Mouse (Mus musculus) right cerebral cortex, postnatal 36 days (tissue): ENCODE results near the gene Cisd2.

ENCODE experiments used
- DNase-seq, 2 experiments: peaks; one replicate each; pipeline ENCODE4 v3.0.0; 2022; ENCODE audit warnings: low spot score in 2 of 2, mixed read lengths in 1 of 2

The Cisd2 gene

DNA sequence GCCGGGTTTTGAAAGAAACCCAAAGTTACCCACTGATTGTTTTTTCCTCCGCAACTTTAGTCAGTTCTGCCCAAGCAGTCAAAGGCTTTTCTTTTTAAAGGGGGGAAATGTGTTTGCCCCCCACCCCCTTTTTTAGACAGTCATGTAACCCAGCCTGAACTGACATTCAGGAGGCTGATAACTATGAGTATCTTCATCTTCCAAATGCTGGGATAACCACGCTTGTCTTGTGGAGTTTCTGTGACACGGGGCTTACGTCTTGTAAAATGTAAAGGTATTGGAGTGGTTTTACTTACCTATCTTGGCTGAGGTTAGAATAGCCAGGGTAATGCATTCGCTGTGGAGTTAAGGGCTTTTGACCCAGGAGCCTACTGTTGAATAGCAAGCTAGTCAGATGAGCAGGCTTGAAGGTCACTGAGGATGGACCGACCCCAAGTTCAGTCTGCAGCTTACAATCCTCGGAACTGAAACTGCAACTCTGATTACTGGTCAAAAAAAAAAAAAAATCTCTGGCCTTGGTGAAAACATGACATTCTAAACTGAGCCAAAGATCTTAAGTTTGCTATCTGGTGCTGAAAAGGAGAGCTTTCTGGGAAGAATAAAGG lies at the start of gene Cisd2:
Gene Cisd2, minus strand, starts transcription at position 318 of the 605 bp plus-strand sequence.
- no peak for DNase-seq

DNA sequence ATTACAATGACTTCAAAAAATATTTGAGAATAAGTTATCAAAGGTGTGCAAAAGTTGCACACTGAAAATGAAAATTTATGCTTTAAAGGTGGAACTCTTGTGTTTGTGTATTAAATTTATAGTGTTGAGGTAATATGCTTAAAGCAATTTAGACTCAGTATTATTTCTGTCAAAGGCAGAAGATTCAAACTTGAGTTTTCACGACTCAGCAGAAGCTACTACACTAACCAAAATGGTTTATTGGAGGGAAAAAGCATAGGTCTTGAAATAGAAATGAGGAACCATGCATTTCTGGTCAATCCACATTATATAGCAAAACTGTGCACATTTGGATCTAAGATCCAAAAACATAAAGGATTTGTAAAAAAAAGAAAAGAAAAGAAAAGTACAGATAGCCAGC lies 47.1 kb upstream of the Cisd2 start:
- DNase-seq, result no peak

DNA sequence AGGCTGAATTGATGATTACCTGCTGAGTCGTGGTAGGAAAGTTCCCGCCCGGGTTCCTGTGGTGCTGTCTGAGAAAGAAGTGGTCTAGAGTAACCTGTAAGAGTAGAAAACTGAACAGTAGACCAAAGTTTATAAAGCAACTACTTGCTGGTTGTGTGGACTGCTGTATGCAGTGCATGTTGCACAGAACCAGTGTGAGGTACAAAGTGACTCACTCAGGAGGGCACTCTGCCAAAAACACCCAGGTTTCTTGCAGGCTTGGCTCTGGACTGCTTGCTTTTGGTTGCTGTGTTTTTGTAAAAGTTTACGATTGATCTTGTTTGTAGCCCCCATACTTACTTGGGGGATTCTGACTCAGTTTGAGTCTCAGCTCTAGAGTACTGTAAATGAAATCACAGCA lies 46.2 kb upstream of the Cisd2 start:
- peak; percentile 65 to 69 for DNase-seq

DNA sequence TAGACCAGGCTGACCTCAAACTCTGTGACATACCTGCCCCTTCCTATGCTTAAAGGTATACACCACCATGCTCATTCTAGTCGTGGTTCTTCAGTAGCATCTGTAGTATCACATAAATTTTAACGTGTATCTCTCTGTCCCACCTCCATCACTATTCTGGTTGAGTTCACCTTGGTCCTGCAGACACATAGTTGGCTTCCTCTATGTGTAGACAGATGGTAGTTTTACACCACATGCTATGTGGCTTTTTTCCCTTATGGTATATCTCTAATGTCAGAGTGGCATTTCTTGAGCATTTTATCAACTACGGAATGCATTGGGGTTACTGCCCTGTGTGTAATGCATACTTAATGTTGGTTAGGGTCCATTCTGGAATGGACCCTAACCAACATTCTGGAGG lies 45.4 kb upstream of the Cisd2 start:
- DNase-seq, result no peak

DNA sequence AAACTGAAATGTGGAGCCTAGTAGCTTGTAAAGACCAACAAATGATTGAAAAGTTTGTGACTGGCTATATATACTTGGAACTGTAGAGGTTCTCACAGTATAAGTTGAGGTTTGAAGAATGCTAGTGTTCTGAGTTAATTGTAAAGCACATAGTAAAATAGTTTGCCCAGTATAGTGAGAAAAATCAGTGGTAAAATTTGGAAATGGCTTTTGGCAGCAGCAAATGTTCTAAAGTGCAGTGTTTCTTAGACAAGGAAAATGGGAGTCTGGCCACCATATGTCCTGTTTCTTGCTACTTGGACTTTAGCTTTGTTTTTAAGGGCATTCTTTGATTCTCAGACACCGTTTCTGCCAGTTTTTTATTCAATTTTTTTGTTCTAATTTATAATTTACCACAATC lies 44.7 kb upstream of the Cisd2 start:
- no peak for DNase-seq

DNA sequence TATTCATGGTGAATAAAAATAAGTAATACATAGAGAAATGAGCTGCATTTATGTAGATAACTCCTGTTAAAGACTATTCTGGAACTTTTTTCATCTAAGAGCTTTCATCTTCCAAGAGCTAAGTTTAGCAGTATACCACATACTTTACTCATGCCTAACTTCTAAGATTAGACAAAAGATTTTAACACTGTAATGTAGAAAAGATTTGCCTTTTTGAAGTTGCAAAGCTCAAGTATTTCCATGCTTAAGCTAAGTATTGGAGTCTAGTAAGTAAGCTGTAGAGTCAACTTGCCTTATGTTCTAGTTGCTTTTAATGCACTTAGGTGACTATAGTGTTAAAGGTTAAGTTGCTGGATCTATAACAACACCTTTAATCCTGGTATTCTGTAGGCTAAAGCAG lies 35.3 kb upstream of the Cisd2 start:
- no peak for DNase-seq

DNA sequence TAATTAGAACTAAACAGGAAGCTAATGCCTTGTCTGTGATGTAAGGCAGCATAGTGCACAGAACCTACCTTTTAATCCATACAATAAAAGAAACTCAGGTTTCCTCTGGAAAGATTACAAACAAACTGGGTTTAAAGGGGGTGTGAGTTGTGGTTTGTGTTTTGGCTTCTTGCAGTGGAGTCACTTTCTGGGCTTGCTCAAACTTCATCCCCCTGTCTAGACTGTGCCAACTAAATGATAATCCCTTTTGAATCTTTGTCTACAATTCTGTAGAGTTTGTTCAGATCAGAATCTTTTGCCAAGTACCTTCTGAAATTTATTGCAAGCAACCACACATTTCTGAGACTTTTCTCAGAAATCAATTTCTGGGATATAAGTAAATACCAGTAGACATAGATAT lies 21.2 kb upstream of the Cisd2 start:
- no peak for DNase-seq

DNA sequence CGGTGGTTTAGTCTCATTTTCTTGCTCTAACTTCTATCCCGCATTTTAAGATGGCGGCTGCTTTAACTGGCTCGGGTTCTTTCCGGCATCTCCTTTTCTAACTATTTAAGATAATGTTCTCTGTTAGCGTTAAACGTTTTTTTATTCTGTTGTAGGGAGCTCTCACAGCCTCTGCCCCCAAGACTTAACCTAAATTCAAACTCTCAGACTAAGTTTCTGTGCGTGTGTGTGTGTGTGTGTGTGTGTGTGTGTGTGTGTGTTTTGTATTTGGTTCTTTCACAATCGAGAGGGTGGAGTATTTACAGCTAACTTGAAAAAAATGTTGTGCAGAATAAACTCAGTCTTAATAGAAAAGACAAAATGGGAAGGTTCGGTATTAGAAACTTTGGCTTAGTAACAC lies 16.9 kb upstream of the Cisd2 start:
- DNase-seq, result no peak

DNA sequence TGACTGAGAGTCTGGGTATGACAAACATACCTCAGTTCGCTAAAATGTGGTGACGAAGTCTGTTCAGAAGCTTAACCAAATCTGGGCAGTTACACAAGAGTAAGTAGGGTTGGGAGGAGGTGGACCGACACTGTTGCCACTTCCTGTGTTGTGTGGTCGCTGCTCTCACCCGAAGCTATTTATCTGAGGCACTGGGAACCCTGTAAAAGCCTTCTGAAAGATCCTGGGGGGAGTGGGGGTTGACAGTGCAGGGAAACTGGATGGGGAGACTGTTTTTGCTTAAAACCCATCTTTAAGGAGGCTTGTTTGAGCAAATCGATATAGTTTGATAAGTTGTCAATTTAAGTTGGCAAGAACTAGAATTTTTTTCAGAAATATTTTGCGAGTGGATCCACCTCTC lies 16.5 kb upstream of the Cisd2 start:
- no peak for DNase-seq

DNA sequence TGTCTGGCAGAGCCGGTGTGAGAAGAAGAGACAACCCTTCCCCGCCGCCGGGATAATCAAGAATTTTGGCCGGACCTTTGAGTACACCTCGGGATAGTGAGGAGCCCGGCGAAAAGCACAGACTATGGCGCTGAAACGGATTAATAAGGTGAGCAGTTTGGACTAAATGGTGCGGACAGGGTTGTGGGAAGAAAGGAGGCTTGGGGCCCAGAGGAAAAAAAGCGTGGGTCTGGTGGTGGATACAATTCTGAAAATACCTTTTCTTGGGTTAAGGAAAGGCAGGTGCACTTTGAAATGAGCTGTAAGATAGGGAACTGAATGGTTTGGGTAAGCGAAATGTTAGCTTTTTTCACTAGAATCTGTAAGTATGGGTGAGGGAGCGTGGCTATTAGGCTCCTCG lies 15.9 kb upstream of the Cisd2 start:
- DNase-seq, result no peak

DNA sequence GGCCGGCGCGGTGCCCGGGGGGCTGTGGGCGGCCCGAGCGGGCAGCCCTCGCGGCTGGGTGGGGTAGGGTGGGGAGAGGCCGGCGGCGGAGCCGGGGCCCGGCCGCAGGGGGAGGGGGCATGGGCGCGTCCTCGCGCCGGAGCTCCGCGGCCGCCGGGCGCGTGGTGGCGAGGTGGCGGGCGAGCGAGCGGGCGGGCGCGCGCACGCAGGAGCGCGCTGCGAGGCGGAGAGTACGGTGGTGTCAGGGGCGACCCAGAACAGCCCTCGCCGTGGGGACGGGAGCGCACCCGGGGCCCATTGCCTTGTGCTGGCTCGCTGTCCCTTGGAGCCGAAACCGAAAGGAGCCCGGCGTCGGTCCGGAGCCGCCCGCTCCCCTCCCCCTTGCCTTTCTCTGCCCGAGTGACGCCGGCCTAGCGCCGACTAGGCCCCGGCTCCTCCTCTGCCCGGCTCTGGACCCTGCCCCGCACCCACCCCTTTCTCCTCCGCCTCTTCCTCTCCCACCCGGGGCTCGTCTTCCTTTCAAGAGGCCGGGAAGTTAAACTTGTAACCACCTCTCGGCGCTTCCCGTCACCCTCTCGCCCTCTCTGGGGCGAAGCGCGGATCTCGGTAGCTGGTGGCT lies 15.3 kb upstream of the Cisd2 start:
- peak; percentile 65 to 73 for DNase-seq

DNA sequence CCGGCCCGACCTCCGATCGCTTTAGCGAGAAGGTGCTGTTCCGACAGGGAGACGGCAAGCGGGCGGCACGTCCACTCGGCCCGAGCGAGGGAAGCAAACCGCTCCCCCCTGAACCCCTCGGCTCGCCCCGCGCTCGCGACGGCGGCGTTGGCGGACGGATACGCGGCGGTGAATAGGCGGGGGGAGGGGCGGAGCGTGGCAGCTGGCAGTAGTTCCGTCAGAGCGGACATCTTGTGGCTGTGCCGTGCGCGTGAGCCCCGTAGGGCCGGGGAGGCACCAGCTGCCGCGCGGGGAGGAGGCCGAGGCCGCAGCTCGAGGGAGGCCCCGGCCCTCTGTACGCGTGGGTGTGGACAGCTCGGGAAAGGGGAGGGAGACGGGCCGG lies 14.8 kb upstream of the Cisd2 start:
- DNase-seq, result peak; percentile 86 to 90

DNA sequence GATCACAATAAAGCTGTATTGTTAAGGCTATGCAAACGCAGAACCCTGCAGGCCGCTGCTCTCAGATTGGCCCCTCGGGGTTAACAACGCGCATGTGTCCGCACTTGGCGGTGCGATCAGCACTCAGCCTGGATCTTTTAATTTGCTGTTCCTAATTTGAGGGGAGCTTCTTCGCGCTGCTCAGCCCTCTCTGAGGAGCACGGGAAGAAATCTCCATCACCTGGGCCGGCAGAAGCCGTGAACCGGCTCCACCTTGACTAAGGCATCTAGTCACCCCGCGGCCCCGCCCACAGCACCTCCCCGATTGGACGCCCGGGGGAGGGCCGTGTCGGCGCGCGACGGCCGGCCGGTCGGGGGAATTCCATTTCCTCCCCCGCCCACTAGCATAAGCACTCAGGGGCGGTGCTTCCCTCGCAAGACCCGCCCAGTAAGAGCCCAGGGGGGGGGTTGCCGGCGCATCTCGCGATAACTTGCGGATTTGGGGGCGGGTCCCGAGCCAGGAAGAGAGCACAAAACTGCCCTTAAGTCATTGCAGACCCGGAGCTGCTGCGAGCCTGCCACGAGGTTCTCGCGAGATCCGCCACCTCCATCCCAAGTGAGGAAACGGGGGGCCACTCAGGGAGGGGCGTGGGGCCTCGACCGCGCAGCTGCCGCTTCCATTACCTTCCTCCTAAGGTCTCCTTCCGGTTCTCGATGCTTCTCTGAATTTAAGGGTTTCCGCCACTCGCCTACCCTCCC lies 14.2 kb upstream of the Cisd2 start, which contains the start of gene Ube2d3:
Gene Ube2d3, plus strand, starts transcription at position 392 of the 738 bp plus-strand sequence.
- peak; percentile 99 for DNase-seq

DNA sequence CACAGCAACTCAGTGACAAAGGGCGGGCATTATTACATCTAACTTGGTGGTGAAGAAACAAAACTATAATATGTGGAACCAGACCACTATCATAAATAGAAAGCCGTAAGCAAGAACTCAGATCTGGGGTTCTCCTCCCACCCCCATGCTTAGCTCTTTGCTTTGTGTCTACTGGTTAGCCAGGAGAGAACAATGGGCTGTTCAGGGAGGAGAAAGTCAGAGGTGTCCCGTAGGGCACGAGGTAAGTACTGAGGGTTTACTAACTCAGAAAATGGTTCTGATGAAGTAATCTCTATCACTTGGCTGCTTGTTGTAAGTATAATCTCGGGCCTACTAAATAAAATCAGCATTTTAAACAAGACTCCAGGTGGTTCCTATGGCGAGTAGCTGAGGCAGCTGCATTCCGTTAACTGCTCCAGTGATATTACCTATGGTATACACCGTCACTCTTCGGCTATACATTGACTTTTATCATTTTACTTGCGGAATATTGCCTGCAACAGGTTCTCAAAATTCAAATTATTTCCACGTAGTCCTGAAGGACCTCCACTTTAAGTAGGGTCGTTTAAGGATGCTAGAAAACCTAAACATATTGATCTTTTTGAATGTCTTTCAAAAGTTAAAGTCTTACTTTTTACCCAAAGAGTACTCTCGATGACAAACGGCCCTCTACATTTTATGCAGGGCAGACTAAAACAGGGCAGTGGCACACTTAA lies 13.3 kb upstream of the Cisd2 start:
- DNase-seq, result no peak

DNA sequence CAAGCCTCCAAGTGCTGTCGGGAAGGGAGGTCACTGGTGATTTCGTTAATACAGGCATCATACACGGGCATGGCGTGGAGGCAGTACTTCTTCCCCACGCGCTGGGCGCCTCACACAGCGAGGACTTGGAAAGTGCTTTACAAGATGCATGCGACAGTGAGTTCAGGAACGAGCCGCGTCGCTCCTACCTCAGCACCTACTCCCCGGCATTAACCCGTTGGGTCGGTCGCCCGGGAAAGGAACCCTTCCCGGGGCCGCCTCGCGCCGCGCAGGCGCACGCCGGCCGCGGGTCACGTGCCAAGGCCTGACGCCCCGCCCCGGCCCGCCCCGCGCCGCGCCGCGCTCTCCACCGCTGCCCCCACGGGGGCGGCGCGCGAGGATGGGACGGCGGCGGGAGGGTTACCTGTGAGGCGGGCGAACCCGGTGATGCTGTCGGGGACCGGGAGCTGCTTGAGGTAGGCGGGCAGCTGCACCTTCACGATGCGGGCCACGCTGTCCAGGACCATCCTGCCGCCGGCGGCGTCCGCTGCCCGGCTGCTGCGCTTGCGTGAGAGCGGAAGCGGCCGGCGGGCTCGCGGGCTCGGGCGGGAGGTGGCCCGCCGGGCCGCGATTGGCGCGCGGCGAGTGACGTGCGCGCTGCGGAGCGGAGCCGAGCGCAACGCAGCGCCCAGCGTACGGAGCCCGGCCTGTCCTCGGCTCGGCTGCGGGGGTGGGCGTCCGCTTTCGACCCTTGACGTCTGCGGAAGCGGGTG lies 693 bp downstream of the Cisd2 start:
- DNase-seq, result peak; percentile 75 to 81

DNA sequence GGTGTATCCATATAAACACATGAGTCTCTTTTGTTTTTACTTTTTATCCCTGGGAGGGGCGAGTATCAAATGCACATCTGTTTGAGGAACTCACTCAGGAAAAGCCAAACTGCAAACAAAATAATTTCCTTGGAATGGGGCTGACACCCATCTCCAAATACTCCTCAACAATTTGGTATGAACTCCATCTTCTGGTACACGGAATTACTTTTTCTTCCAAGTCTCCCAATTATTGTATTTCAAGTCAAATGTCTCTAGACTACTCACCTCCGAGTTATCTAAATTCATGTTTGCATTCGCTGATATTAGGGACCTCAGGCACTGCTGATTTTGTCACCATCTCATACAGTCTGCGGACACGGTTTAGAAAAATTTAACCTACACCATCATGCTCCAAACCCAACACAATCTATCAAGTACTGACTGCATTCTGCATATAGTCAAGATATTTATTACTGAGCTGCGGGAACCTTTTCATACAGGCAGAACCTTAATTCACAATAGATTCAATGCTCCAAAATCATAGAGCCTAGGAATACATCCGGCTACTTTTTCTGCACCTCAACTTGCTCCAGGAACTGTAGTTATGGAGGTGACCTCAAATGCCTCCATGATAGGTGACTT lies 1.4 kb downstream of the Cisd2 start:
- DNase-seq, result no peak

DNA sequence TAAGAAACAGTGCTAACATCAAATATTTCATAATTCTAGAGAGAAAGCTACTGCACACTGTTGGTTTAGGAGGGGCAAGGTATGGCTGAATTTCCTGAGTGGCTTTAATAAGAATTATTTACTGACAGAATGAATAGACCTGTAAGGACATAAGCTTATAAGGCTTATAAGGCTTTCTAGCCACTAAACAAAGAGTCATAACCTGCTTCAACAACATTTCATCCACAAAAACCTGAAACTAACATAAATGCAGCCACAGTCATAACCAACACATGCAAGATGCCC lies 2.5 kb downstream of the Cisd2 start:
- no peak for DNase-seq

DNA sequence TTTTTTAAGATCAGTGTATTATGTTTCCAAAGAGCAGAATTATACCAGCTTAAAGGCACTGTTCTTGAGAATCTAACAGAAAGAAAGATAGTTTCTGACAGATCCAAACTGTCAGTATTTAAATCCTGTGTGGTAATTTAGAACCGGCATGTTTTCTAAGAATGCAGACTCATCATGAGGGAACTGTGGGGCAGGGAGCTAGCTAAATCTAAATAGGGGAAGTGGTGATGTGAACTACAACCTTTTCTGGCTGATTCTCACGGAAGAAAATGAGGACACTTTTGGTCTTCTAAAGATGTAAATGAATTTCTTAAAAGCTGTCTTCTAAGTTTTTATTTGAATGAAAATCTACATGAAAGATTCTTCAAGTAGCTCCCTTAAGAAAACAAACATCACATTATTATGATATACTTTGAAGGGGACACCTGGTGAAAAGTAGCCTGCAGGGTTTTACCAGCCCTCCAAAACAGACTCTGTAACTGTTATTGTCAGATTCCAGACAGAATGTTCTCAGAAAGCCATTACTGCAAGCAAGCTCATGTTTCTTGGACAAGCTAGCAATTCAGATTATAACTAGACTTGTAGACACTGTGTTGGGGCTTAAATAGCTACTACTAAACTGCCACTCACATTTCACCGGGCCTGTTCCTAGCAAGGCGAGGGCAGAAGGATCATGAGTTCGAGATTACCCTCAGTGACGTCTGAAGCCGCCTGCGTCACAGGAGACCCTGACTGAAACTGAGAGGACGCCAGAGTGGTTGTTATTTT lies 3.0 kb downstream of the Cisd2 start:
- DNase-seq, result no peak

DNA sequence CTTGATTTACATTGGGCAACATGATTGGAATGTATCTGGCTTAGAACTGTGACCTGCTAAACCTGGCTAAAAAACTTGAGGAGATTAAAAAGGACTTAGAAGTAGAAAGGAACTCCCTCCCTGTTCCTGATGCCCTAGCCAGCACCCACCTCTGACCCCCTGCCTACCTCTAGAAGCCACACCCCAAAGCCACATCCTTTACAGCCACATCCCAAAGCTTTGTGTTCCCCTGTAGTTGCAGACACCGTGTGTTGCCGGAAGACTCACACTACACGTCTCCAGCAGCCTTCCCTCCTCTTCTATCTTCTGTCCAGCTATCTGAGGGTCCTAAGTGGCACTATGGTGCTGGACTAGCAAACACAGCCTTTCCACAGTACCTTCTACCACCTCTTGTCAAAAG lies 5.9 kb downstream of the Cisd2 start:
- DNase-seq, result no peak

DNA sequence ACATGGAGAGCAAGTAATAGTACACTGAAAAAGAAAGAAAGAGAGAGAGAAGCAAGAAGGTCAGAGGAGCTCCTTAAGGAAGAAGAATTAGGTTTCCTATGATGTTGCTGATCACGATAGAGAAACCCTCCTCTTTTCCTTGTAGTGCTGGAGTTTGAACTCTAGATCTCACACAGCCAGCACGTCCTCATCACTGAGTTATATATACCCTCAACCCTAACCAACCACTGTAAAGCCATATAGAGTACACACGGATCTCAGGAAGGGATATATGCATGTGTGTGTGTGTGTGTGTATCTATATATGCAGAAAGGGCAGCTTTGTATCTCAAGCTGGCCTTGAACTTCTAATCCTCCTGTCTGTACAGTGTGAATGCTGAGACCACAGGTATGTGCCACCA lies 6.5 kb downstream of the Cisd2 start:
- DNase-seq, result no peak

DNA sequence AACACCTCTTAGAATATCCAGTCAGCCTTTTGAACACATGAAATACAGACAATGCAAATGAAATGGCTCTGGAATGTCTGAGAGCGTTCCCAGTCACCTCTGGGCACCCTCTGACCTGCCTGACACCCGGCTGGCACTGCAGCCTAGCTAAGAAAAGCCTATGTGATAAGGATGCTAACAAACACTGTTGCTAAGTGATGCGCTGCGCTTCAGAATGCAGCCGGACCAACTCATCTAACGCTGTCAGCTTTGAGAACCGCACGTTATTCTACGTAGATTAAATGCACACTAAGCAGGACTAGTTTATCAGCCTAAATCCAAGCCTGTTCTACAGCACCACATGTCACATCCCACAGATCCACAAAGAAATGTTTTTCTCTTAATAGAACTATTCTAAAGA lies 11.9 kb downstream of the Cisd2 start:
- no peak for DNase-seq
